ENCODE assay signal across 23 mouse cellular contexts in the genomic region with DNA sequence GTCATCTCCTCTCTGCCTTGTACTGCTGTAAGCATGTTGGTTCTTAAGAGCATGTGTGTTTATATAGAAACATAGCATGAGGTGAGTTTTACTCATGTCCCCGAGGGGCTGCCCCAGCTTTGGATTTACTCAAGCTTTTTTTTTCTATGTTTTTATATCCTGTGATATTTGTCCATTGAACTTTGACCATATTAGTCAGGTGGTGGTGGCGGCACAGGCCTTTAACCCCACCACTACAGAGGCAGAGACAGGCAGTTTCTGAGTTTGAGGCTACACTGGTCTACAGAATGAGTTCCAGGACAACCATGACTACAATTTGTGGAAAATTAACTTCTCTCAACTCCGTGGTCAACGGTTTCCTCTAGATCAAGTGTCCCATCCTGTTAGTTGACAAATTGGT. TPM values are rescaled to one million over a fixed set of nuclear protein-coding genes. Genes with fewer than 3 reads are reported as not detected.
A peak's percentile ranks its signal among the peaks of the same experiment; 100 is the strongest.
DNase-seq lines count a peak whose midpoint lies in the region; ATAC-seq and TF ChIP-seq lines count a peak whose summit lies in the region.
"Had no signal": no experiment of that assay in that cellular context is flagged by ENCODE, and none has a peak within 500 bp of the region (broad histone marks: within the 10 kb centered on the region; RNA-seq: fewer than 3 reads in every experiment).

No protein-coding gene starts in this region.

- no peak overlapping the region for H3K4me2 ChIP-seq in kidney, embryonic 14.5 days (replicated peaks; ENCODE audit: low read depth, low read length)
- H3K4me2 ChIP-seq in liver, postnatal 0 days (ENCODE audit: low read depth, low read length) = no peak overlapping the region
- no peak overlapping the region for H3K4me2 ChIP-seq in liver, embryonic 12.5 days
- H3K4me2 ChIP-seq: embryonic facial prominence, embryonic 15.5 days; hindbrain, embryonic 12.5 days had no signal

- 51% methylated on average over 4 of the region's 4 CpGs for WGBS in kidney, adult 2 months
- WGBS in kidney, embryonic 14.5 days = 81% methylated on average over 4 of the region's 4 CpGs
- WGBS in liver, postnatal 0 days (ENCODE audit: insufficient replicate concordance) = 56% methylated on average over 4 of the region's 4 CpGs
- WGBS in liver, embryonic 12.5 days (ENCODE audit: insufficient replicate concordance) = 68% methylated on average over 4 of the region's 4 CpGs

- TF ChIP-seq CTCF in kidney, adult 2 months (conservative IDR thresholded peaks at IDR 0.05; ENCODE audit: insufficient read depth, insufficient read length, low read depth, low read length) = no peak
- no peak for TF ChIP-seq CTCF in liver, postnatal 0 days (IDR thresholded peaks at IDR 0.05; ENCODE audit: low read depth)

- no peak for ATAC-seq in kidney, embryonic 14.5 days (ENCODE audit: low FRiP score, low TSS enrichment)
- no peak for ATAC-seq in liver, postnatal 0 days
- ATAC-seq in liver, embryonic 12.5 days = no peak
- ATAC-seq: forebrain, embryonic 14.5 days had no signal

- H3K9ac ChIP-seq in kidney, embryonic 14.5 days (ENCODE audit: low read depth, low read length) = no peak overlapping the region
- no peak overlapping the region for H3K9ac ChIP-seq in liver, postnatal 0 days (replicated peaks)
- H3K9ac ChIP-seq in liver, embryonic 12.5 days = no peak overlapping the region
- H3K9ac ChIP-seq: embryonic facial prominence, embryonic 15.5 days; hindbrain, embryonic 12.5 days had no signal

- peaks cover 5% of the 10 kb centered on the region for H3K36me3 ChIP-seq in kidney, adult 2 months (ENCODE audit: control insufficient read depth, insufficient read depth, low read length)
- H3K36me3 ChIP-seq in kidney, embryonic 14.5 days (ENCODE audit: control insufficient read depth, insufficient read depth, low read length) = peaks cover 47% of the 10 kb centered on the region
- H3K36me3 ChIP-seq in liver, postnatal 0 days (replicated peaks; ENCODE audit: insufficient read depth, low read length) = peaks cover 60% of the 10 kb centered on the region
- H3K36me3 ChIP-seq in liver, embryonic 12.5 days = peaks cover 87% of the 10 kb centered on the region

- no peak for TF ChIP-seq POLR2A in kidney, adult 2 months (IDR thresholded peaks at IDR 0.05; ENCODE audit: low read depth, low read length)

- peak; percentile 77 for DNase-seq in kidney, adult 2 months
- DNase-seq in liver, postnatal 0 days = no peak
- peak; percentile 28 to 57 for DNase-seq in kidney, postnatal 25 days
- peak; percentile 10 for DNase-seq in yolk sac, embryonic 10.5 days (ENCODE audit: low spot score)
- no peak for DNase-seq in thymus, adult 18-20 months
- DNase-seq: adrenal gland, adult 2 months; adrenal gland, postnatal 25 days; cerebellum, adult 8-10 months; cerebellum, postnatal 14 days; embryo, embryonic 11 days; gastrocnemius, adult 2 months; gastrocnemius, postnatal 25 days; heart, adult 18-20 months; heart, postnatal 10 days; heart, postnatal 4 days had no signal

- H3K9me3 ChIP-seq in kidney, embryonic 14.5 days (ENCODE audit: control insufficient read depth, low read length) = no peaks in the 10 kb centered on the region
- no peaks in the 10 kb centered on the region for H3K9me3 ChIP-seq in liver, postnatal 0 days (ENCODE audit: low read length)
- H3K9me3 ChIP-seq in liver, embryonic 12.5 days (replicated peaks) = no peaks in the 10 kb centered on the region
- H3K9me3 ChIP-seq: embryonic facial prominence, embryonic 15.5 days; forebrain, embryonic 10.5 days; heart, embryonic 10.5 days; hindbrain, embryonic 12.5 days had no signal

- no peaks in the 10 kb centered on the region for H3K27me3 ChIP-seq in kidney, adult 2 months (replicated peaks; ENCODE audit: control insufficient read depth, insufficient read depth, low read length)
- no peaks in the 10 kb centered on the region for H3K27me3 ChIP-seq in kidney, embryonic 14.5 days (ENCODE audit: control insufficient read depth, insufficient read depth, low read length)
- H3K27me3 ChIP-seq in liver, postnatal 0 days (ENCODE audit: insufficient read depth, low read length) = no peaks in the 10 kb centered on the region
- H3K27me3 ChIP-seq in liver, embryonic 12.5 days (replicated peaks) = no peaks in the 10 kb centered on the region
- H3K27me3 ChIP-seq: embryonic facial prominence, embryonic 15.5 days; hindbrain, embryonic 12.5 days had no signal

- H3K27ac ChIP-seq in kidney, adult 2 months (ENCODE audit: insufficient read depth, low read depth, low read length) = peak overlapping the region; percentile 56
- no peak overlapping the region for H3K27ac ChIP-seq in kidney, embryonic 14.5 days (ENCODE audit: low read depth, low read length)
- 0 out of 2 replicates have a peak overlapping the region, but pooled peaks have one; percentile 3 for H3K27ac ChIP-seq in liver, postnatal 0 days (ENCODE audit: low read depth)
- no peak overlapping the region for H3K27ac ChIP-seq in liver, embryonic 12.5 days
- H3K27ac ChIP-seq: embryonic facial prominence, embryonic 15.5 days; forebrain, embryonic 10.5 days; gastrocnemius, adult 2 months; heart, embryonic 10.5 days; hindbrain, embryonic 12.5 days had no signal

- TF ChIP-seq EP300 in liver, postnatal 0 days (IDR thresholded peaks at IDR 0.05; ENCODE audit: low read depth) = no peak

- peaks cover 20% of the 10 kb centered on the region for H3K4me1 ChIP-seq in kidney, adult 2 months (ENCODE audit: control insufficient read depth, insufficient read depth, low read length)
- no peaks in the 10 kb centered on the region for H3K4me1 ChIP-seq in kidney, embryonic 14.5 days (ENCODE audit: control insufficient read depth, insufficient read depth, low read length)
- H3K4me1 ChIP-seq in liver, postnatal 0 days (ENCODE audit: insufficient read depth) = peaks cover 12% of the 10 kb centered on the region
- peaks cover 5% of the 10 kb centered on the region for H3K4me1 ChIP-seq in liver, embryonic 12.5 days
- H3K4me1 ChIP-seq: heart, embryonic 10.5 days had no signal

- H3K4me3 ChIP-seq in kidney, adult 2 months (ENCODE audit: insufficient read depth, low read depth, low read length) = no peak overlapping the region
- no peak overlapping the region for H3K4me3 ChIP-seq in kidney, embryonic 14.5 days (ENCODE audit: low read length)
- no peak overlapping the region for H3K4me3 ChIP-seq in liver, postnatal 0 days (ENCODE audit: low read depth, low read length)
- H3K4me3 ChIP-seq in liver, embryonic 12.5 days = no peak overlapping the region
- H3K4me3 ChIP-seq: embryonic facial prominence, embryonic 15.5 days; erythroblast, embryonic 14.5 days; forebrain, embryonic 10.5 days; gastrocnemius, adult 2 months; heart, embryonic 10.5 days; hindbrain, embryonic 12.5 days had no signal

RNA-seq across cellular contexts. Expression of gene Brap, which starts 6.7 kb away (rescaled TPM):
- 44.0 and 50.1 TPM in 2 replicates for polyA plus RNA-seq in kidney, adult 2 months (2012; rRNA removed)
- 20.5 and 35.2 TPM in 2 replicates for polyA plus RNA-seq in kidney, embryonic 14.5 days (2014; fragmentation: Nextera tagmentation; extraction: Ambion mirVana)
- 37.9 and 41.0 TPM in 2 replicates for polyA plus RNA-seq in liver, postnatal 0 days (2015; fragmentation: Nextera tagmentation; extraction: Ambion mirVana)
- polyA plus RNA-seq in liver, embryonic 12.5 days (2016; fragmentation: Nextera tagmentation; extraction: Ambion mirVana) = 35.1 and 36.6 TPM in 2 replicates

RNA-seq across cellular contexts. Expression of gene Acad10, which starts 6.8 kb away (rescaled TPM):
- 55.9 and 68.1 TPM in 2 replicates for polyA plus RNA-seq in kidney, adult 2 months (2012; rRNA removed)
- 1.7 and 3.2 TPM in 2 replicates for polyA plus RNA-seq in kidney, embryonic 14.5 days (2014; fragmentation: Nextera tagmentation; extraction: Ambion mirVana)
- 5.9 and 6.5 TPM in 2 replicates for polyA plus RNA-seq in liver, postnatal 0 days (2015; fragmentation: Nextera tagmentation; extraction: Ambion mirVana)
- 2.5 and 2.6 TPM in 2 replicates for polyA plus RNA-seq in liver, embryonic 12.5 days (2016; fragmentation: Nextera tagmentation; extraction: Ambion mirVana)

RNA-seq across cellular contexts. Expression of gene Atxn2, which starts 44.1 kb away (rescaled TPM):
- 111 and 112 TPM in 2 replicates for polyA plus RNA-seq in kidney, adult 2 months (2012; rRNA removed)
- polyA plus RNA-seq in kidney, embryonic 14.5 days (2014; fragmentation: Nextera tagmentation; extraction: Ambion mirVana) = 76.6 and 88.5 TPM in 2 replicates
- polyA plus RNA-seq in liver, postnatal 0 days (2015; fragmentation: Nextera tagmentation; extraction: Ambion mirVana) = 31.6 and 42.8 TPM in 2 replicates
- 40.5 and 40.8 TPM in 2 replicates for polyA plus RNA-seq in liver, embryonic 12.5 days (2016; fragmentation: Nextera tagmentation; extraction: Ambion mirVana)

RNA-seq across cellular contexts. Expression of gene Acad12, which starts 48.3 kb away (rescaled TPM):
- polyA plus RNA-seq in kidney, adult 2 months (2012; rRNA removed) = 47.0 and 51.4 TPM in 2 replicates
- 2.2 and 2.4 TPM in 2 replicates for polyA plus RNA-seq in kidney, embryonic 14.5 days (2014; fragmentation: Nextera tagmentation; extraction: Ambion mirVana)
- 1.6 and 2.1 TPM in 2 replicates for polyA plus RNA-seq in liver, postnatal 0 days (2015; fragmentation: Nextera tagmentation; extraction: Ambion mirVana)
- polyA plus RNA-seq in liver, embryonic 12.5 days (2016; fragmentation: Nextera tagmentation; extraction: Ambion mirVana) = 1.6 and 1.9 TPM in 2 replicates

Comparison
In these comparisons a context has a peak if more than half of its experiments do, and no peak if none do; other contexts are left out.
1. H3K27ac ChIP-seq: peak in kidney, adult 2 months (single experiment) and liver, postnatal 0 days (single experiment); none in kidney, embryonic 14.5 days (single experiment) and liver, embryonic 12.5 days (single experiment).
2. DNase-seq: peak in kidney, adult 2 months (single experiment), kidney, postnatal 25 days (2 of 2) and yolk sac, embryonic 10.5 days (single experiment); none in liver, postnatal 0 days (single experiment) and thymus, adult 18-20 months (0 of 2).